Mouse (Mus musculus): ENCODE results near the gene Myom1. TPM values are rescaled to one million over a fixed set of nuclear protein-coding genes. Genes with fewer than 3 reads are reported as not detected.

Gene Myom1
- polyA plus RNA-seq, 1 experiment from 2014 or later = 15.0 TPM

DNA sequence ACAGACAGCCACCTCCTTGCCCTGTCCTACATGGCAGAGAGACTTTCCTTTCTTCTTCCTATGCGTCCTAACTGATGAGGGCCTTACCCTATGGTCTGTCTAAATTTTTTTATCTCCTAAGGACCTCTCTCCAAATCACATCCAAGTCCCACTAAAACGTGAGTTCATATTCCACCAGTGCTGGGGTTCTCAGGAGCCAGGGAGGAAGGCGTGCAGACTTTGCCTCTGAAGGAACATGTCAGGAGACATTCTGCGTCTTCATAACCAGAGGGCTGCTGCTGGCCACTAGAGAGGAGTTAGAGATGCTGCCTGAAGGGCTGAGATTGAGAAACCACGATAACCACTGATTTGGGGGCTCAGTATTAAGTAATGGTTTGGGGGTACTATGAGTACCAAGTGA, 4.5 kb downstream of the Myom1 start:
- H3K27ac ChIP-seq = no peak overlapping the region
- H3K36me3 ChIP-seq = no peaks in the 10 kb centered on the region
- H3K27me3 ChIP-seq = no peaks in the 10 kb centered on the region
- no peak overlapping the region for H3K9ac ChIP-seq
- ATAC-seq (ENCODE audit: low FRiP score, low read depth) = no peak
- H3K4me1 ChIP-seq = peaks cover 16% of the 10 kb centered on the region
- H3K4me2 ChIP-seq (replicated peaks) = no peak overlapping the region
- H3K4me3 ChIP-seq = no peak overlapping the region
- WGBS = 84% methylated on average over 5 of the region's 5 CpGs
- H3K9me3 ChIP-seq = no peaks in the 10 kb centered on the region

DNA sequence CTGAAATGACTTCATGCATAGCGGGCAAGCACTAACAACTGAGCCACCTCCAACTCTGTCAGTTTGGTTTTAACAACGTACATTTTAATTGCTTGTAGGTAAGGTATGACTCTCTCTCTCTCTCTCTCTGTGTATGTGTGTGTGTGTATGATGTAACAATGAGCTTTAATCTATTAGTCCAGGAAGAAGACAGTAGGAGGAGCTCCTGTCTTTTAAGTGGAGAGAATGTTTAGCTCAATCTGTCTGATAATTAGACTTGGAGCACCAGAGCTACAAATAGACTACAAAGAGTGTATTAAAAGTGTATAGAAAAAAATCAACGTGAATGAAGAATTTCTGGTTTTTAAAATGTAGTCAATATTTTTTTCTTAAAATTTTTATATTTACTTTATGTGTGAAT, 6.2 kb downstream of the Myom1 start:
- no peak overlapping the region for H3K4me2 ChIP-seq (replicated peaks)
- no peak for ATAC-seq (ENCODE audit: low FRiP score, low read depth)
- H3K9ac ChIP-seq = no peak overlapping the region
- no peak overlapping the region for H3K4me3 ChIP-seq
- peaks cover 6% of the 10 kb centered on the region for H3K4me1 ChIP-seq
- H3K27ac ChIP-seq = no peak overlapping the region
- no peaks in the 10 kb centered on the region for H3K27me3 ChIP-seq
- 79% methylated on average over 3 of the region's 3 CpGs for WGBS
- no peaks in the 10 kb centered on the region for H3K36me3 ChIP-seq
- no peaks in the 10 kb centered on the region for H3K9me3 ChIP-seq

DNA sequence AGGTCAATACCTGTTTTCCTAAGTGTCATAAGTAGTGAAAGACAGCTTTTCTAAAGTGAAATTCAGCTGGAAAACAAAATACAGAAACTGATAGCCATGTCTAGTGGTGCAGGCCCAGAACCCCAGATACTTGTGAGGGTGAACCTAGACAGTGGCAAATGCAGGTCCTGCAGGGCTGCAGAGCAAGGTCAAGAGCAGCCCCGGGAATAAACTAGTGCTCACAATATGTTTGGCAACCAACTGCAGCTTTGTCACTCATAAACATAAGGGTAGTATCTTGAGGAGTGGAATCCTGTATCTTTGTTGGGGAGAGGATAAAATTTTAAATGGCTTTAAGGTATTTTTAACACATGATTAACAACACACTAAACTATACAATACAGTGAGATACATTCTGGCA, 7.3 kb downstream of the Myom1 start:
- H3K4me3 ChIP-seq = no peak overlapping the region
- WGBS = 68% methylated on average over 1 of the region's 1 CpGs
- no peak overlapping the region for H3K4me2 ChIP-seq (replicated peaks)
- no peak overlapping the region for H3K9ac ChIP-seq
- no peak overlapping the region for H3K27ac ChIP-seq
- ATAC-seq (ENCODE audit: low FRiP score, low read depth) = no peak
- H3K27me3 ChIP-seq = no peaks in the 10 kb centered on the region
- H3K36me3 ChIP-seq = no peaks in the 10 kb centered on the region
- no peaks in the 10 kb centered on the region for H3K4me1 ChIP-seq
- no peaks in the 10 kb centered on the region for H3K9me3 ChIP-seq

DNA sequence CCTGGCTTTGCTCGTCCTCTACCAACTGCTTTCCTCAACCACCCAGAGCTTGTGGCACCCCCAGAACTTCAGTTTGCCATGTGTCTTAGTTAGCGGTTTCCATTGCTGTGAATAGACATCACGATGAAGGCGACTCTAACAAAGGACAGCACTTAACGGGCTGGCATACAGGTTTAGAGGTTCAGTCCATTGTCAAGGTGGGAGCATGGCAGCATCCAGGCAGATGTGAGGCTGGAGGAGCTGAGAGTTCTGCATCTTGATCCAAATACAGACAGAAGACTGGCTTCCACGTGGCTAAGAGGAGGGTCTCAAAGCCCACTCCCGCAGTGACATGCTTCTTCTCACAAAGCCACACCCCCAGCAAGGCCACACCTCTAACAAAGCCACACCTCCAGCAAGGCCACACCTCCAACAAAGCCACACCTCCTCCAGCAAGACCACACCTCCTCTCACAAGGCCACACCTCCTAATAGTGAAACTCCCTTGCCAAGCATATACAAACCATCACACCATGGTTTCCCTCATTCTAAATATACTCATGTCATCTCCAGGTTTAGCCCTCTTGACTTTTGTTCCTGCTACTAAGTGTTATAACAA, 8.3 kb downstream of the Myom1 start:
- no peak overlapping the region for H3K27ac ChIP-seq
- WGBS = 62% methylated on average over 7 of the region's 7 CpGs
- H3K27me3 ChIP-seq = no peaks in the 10 kb centered on the region
- H3K9ac ChIP-seq = no peak overlapping the region
- H3K4me3 ChIP-seq = no peak overlapping the region
- no peaks in the 10 kb centered on the region for H3K9me3 ChIP-seq
- no peaks in the 10 kb centered on the region for H3K4me1 ChIP-seq
- H3K36me3 ChIP-seq = no peaks in the 10 kb centered on the region
- H3K4me2 ChIP-seq (replicated peaks) = no peak overlapping the region
- ATAC-seq (ENCODE audit: low FRiP score, low read depth) = no peak

DNA sequence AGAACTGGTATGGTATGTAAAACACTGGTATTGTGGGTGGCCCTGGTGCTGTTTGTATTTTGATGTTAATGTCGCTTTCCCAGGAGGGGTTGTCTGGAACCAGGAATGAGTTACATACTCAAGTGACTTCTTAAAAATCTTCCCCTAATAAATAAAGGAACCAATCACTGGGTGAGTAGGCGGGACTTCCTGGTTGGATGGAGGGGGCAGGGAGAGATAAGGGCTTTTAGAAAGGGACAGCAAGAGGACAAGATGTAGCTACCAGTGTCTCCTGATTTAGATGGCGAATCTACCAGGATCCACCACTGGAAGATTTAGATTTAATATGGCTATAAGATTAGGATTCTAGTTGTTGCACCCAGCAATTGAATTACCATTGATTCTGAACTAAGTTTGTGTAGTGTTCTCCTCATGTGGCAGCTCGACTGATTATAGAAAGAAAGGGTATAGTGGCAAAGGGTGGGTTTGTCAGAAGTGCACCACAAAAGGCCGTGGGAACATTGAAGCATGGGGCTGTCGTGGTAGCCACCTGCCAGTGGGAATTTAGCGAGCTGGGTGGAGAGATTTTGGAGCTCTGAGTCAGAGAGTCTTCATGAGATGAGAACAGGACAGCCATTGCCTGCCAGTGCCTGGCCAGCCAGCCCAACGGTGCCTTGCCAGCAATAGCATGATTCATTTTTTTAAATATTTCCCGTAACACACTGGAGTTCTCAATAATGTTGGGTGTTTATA, 9.7 kb downstream of the Myom1 start:
- H3K27ac ChIP-seq = no peak overlapping the region
- H3K4me2 ChIP-seq (replicated peaks) = no peak overlapping the region
- no peak overlapping the region for H3K9ac ChIP-seq
- H3K27me3 ChIP-seq = no peaks in the 10 kb centered on the region
- H3K4me1 ChIP-seq = no peaks in the 10 kb centered on the region
- no peak overlapping the region for H3K4me3 ChIP-seq
- 82% methylated on average over 9 of the region's 9 CpGs for WGBS
- no peaks in the 10 kb centered on the region for H3K36me3 ChIP-seq
- H3K9me3 ChIP-seq = no peaks in the 10 kb centered on the region
- no peak for ATAC-seq (ENCODE audit: low FRiP score, low read depth)

DNA sequence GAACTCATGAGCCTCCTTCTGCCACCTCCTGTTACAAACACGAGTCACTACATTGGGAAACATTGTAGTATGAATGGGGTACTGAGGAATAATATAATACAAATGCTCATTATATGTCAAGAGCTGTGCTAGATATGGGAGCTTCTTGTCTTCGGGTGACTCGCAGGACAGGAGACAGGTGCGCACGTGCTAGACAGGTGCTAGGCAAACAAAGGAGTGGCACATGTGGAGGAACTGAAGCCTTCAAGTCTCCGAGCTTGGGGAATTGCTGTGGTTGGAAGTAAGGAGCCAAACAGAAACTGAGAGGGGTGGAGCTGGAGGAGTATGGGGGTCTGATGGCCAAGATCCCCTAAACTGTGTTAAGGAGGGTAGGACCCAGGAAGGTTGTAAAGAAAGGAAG, 10.7 kb downstream of the Myom1 start:
- no peaks in the 10 kb centered on the region for H3K9me3 ChIP-seq
- H3K27me3 ChIP-seq = no peaks in the 10 kb centered on the region
- H3K9ac ChIP-seq = no peak overlapping the region
- no peak overlapping the region for H3K27ac ChIP-seq
- WGBS = 86% methylated on average over 6 of the region's 6 CpGs
- no peak overlapping the region for H3K4me2 ChIP-seq (replicated peaks)
- H3K4me3 ChIP-seq = no peak overlapping the region
- ATAC-seq (ENCODE audit: low FRiP score, low read depth) = no peak
- H3K36me3 ChIP-seq = no peaks in the 10 kb centered on the region
- no peaks in the 10 kb centered on the region for H3K4me1 ChIP-seq

DNA sequence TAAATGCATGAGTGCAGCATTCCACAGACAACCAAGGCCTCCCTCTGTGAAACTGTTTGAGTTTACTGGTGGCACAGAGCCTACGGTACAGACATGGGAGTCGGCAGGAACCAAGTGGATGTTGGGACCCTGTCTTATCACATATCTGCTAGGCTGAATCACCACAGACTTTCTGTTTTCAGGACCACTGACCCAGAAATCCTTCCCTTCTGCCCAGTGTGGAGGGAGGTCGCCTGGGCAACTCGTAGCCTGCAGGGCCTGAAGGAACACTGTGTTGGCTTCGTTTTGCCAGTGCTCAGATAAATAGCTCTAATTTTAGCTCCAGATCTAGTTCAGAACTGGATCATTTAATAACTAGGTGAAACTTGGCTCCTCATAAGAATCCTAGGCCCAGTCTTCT, 12.5 kb downstream of the Myom1 start:
- Histone ChIP-seq H3K9ac (no peak overlapping the region), H3K9me3 (no peaks in the 10 kb centered on the region), H3K4me1 (peaks cover 10% of the 10 kb centered on the region), H3K27ac (no peak overlapping the region), H3K27me3 (no peaks in the 10 kb centered on the region), H3K4me2 (replicated peaks) (no peak overlapping the region), H3K4me3 (no peak overlapping the region), H3K36me3 (no peaks in the 10 kb centered on the region)
- ATAC-seq (ENCODE audit: low FRiP score, low read depth) = no peak
- WGBS = 78% methylated on average over 5 of the region's 5 CpGs

DNA sequence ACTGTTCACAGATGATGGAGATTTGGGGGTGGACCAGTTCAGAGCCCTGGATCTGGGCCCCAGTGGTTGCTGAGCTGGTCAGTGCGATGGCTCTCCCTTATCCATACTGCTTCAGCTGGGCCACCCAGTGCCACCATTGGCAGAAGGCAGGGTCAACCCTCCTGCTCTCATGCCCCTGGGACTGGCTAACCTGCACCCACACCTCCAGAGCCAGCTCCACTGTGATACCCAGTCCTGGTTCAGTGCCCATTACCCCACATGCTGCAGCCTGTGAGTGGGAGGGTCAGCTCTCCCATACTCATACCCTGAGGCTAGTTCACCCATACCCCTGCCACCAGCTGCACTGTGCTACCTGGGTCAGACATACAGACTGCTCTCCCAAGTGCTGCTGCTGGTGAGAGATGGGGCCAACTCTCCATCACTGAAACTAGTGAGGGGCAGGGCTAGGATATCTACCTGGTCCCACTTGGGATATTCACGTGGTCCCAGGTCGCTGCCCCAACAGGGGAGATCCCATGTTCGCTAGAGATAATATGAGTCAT, 15.1 kb downstream of the Myom1 start:
- ATAC-seq (ENCODE audit: low FRiP score, low read depth) = no peak
- Histone ChIP-seq H3K4me3 (no peak overlapping the region), H3K27me3 (no peaks in the 10 kb centered on the region), H3K9ac (no peak overlapping the region), H3K4me2 (replicated peaks) (no peak overlapping the region), H3K27ac (no peak overlapping the region), H3K4me1 (peaks cover 13% of the 10 kb centered on the region), H3K9me3 (no peaks in the 10 kb centered on the region), H3K36me3 (no peaks in the 10 kb centered on the region)
- WGBS = 94% methylated on average over 4 of the region's 4 CpGs

DNA sequence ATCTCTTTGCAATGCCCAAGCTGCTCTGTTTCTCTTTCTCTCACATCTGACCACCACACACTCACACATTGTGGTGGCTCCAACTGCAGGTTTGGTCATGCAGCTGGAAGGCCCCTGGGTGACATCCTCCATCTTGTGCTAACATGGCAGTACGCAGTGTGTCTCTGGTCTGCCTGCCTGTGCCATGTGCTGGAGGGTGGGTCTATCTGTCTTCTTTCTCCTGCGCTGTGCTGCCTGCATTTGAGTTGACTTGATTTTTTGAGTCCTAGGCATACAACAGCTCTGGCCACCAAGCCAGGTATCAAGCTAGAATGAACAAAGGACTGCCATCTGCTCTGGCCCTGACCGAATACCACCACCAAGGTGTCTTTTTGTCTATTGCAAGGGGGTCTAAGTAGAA, 15.7 kb downstream of the Myom1 start:
- no peak overlapping the region for H3K9ac ChIP-seq
- ATAC-seq (ENCODE audit: low FRiP score, low read depth) = no peak
- peaks cover 14% of the 10 kb centered on the region for H3K4me1 ChIP-seq
- WGBS = 97% methylated on average over 3 of the region's 3 CpGs
- no peaks in the 10 kb centered on the region for H3K9me3 ChIP-seq
- H3K36me3 ChIP-seq = no peaks in the 10 kb centered on the region
- no peak overlapping the region for H3K4me2 ChIP-seq (replicated peaks)
- H3K27me3 ChIP-seq = no peaks in the 10 kb centered on the region
- H3K4me3 ChIP-seq = no peak overlapping the region
- no peak overlapping the region for H3K27ac ChIP-seq

DNA sequence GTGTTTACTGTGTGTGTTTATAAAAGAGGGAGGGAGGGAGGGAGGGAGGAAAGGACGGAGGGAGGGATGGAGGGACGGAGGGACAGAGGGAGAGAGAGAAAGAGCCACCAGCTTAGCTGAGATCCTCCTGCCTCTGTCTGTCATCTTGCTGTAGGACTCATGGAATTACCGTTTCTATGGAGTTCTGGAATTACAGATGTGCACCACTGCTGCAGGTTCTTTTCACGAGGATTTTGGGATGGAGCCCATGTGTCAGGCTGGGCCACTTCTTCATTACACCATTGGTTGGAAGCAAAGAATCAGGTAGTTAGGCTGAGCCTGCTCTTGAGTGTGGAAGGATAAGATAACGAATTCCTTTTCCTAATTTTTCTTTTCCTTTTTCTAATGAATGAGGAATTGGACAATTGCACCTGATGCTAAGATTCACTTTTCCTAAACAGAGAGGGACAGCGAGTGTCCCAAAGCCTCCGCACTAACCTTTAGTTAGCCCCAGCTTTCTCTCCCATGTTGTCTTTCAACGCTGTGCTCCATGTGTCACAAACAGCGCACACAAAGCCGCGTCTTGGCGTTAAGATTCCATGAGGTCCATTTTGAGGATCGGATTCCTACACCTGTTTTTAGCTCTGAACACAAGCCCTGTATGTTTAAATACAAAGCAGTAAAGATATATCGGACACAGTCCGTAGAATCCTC, 16.3 kb downstream of the Myom1 start:
- WGBS = 73% methylated on average over 15 of the region's 15 CpGs
- Histone ChIP-seq H3K27ac (no peak overlapping the region), H3K36me3 (no peaks in the 10 kb centered on the region), H3K9ac (no peak overlapping the region), H3K4me1 (peaks cover 14% of the 10 kb centered on the region), H3K27me3 (no peaks in the 10 kb centered on the region), H3K9me3 (no peaks in the 10 kb centered on the region), H3K4me3 (no peak overlapping the region), H3K4me2 (replicated peaks) (no peak overlapping the region)
- ATAC-seq (ENCODE audit: low FRiP score, low read depth) = peak; percentile 41; the same call in 1 of the 2 replicates

DNA sequence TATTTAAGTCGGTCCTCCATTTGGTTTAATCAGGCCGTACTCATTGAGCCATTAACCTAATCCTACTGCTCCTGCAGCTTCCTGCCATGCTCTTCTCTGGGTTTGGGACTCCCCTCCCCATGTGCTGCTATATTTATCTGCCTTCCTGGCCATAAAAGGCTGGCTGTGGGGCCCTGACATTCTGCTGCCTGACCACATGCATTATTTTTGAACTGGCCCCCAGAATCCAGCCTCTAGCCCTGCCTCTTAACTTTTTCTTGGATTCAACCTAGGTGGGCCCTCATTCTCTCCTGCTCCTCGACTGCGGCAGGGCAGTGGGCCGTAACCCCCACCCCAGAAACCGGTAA, 16.8 kb downstream of the Myom1 start:
- peak overlapping the region; percentile 48; the same call in 1 of the 2 replicates for H3K27ac ChIP-seq
- 20% methylated on average over 6 of the region's 6 CpGs for WGBS
- H3K36me3 ChIP-seq = no peaks in the 10 kb centered on the region
- H3K27me3 ChIP-seq = no peaks in the 10 kb centered on the region
- H3K4me2 ChIP-seq (replicated peaks) = peak overlapping the region; percentile 24
- H3K9me3 ChIP-seq = no peaks in the 10 kb centered on the region
- peaks cover 14% of the 10 kb centered on the region for H3K4me1 ChIP-seq
- ATAC-seq (ENCODE audit: low FRiP score, low read depth) = peak; percentile 57; the same call in 1 of the 2 replicates
- H3K4me3 ChIP-seq = peak overlapping the region; percentile 21
- no peak overlapping the region; the same call in 1 of the 2 replicates for H3K9ac ChIP-seq

DNA sequence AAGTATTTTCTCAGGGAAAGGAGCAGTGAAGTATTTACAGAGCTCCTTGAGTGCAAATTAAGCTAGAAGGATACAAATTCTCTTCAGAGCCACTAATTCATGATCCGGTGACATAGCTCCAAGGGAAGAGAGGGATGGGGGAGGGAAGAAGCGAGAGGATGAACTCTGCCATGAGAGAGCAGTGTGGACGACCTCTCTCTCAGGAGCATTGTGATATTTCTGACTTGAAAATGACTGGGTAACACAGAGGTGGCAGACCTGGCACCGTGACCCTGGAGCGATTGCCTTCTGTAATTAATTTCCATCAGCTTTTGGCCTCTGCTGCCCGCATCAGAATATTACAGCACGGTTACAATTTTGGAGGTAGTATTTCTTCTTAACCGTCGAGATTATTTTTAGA, 17.4 kb downstream of the Myom1 start:
- Histone ChIP-seq H3K4me3 (peak overlapping the region; percentile 21), H3K27me3 (no peaks in the 10 kb centered on the region), H3K9me3 (no peaks in the 10 kb centered on the region), H3K27ac (peak overlapping the region; percentile 48; the same call in 1 of the 2 replicates), H3K4me1 (peaks cover 14% of the 10 kb centered on the region), H3K9ac (no peak overlapping the region), H3K4me2 (replicated peaks) (peak overlapping the region; percentile 24), H3K36me3 (no peaks in the 10 kb centered on the region)
- ATAC-seq (ENCODE audit: low FRiP score, low read depth) = no peak
- 45% methylated on average over 9 of the region's 9 CpGs for WGBS
